Mouse (Mus musculus) MEL (cell line): ENCODE results near the gene Pcsk5.

ENCODE experiments used
- CHD2 ChIP-seq: IDR thresholded peaks from 2 replicates; pipeline ENCODE4 v1.6.1; 2011; ENCODE audit warnings: low read length, improper control_type of control experiment
- CTCF ChIP-seq, 3 experiments: IDR thresholded peaks in 2 of 3; conservative IDR thresholded peaks in 1 of 3; 2 replicates each; pipeline ENCODE4 v1.5.1; 2011 to 2012; ENCODE audit warnings: low read length in 3 of 3, low read depth in 2 of 3, mild to moderate bottlenecking in 2 of 3, improper control_type of control experiment in 1 of 3, inconsistent platforms in 1 of 3, mixed read lengths in 1 of 3, moderate library complexity in 1 of 3; ENCODE audit not compliant: control insufficient read depth in 1 of 3, insufficient read depth in 1 of 3, poor library complexity in 1 of 3, severe bottlenecking in 1 of 3
- E2F4 ChIP-seq: IDR thresholded peaks from 2 replicates; pipeline ENCODE4 v1.6.1; 2011; ENCODE audit warnings: low read depth, low read length, improper control_type of control experiment, borderline replicate concordance
- EP300 ChIP-seq, 2 experiments: IDR thresholded peaks; 2 replicates each; pipeline ENCODE4 v1.6.1; 2011; ENCODE audit warnings: improper control_type of control experiment in 2 of 2, low read length in 2 of 2, low read depth in 1 of 2, mild to moderate bottlenecking in 1 of 2
- GABPA ChIP-seq: IDR thresholded peaks from 2 replicates; pipeline ENCODE4 v1.6.1; 2012; ENCODE audit warnings: low read depth, mild to moderate bottlenecking, inconsistent platforms, low read length, improper control_type of control experiment, moderate library complexity
- GATA1 ChIP-seq: IDR thresholded peaks from 2 replicates; pipeline ENCODE4 v1.6.1; 2011; ENCODE audit warnings: low read depth, low read length, improper control_type of control experiment
- JUND ChIP-seq: IDR thresholded peaks from 2 replicates; pipeline ENCODE4 v1.6.1; 2011; ENCODE audit warnings: low read depth, mild to moderate bottlenecking, improper control_type of control experiment, low read length
- MAZ ChIP-seq: IDR thresholded peaks from 2 replicates; pipeline ENCODE4 v1.6.1; 2012; ENCODE audit warnings: low read depth, mild to moderate bottlenecking, inconsistent platforms, low read length, improper control_type of control experiment
- MXI1 ChIP-seq: IDR thresholded peaks from 2 replicates; pipeline ENCODE4 v1.6.1; 2011; ENCODE audit warnings: mild to moderate bottlenecking, low read depth, low read length, improper control_type of control experiment
- POLR2A ChIP-seq, 2 experiments: IDR thresholded peaks; 2 replicates each; pipeline ENCODE4 v1.6.1; 2011 to 2012; ENCODE audit warnings: low read length in 2 of 2, mild to moderate bottlenecking in 2 of 2, control low read depth in 1 of 2, improper control_type of control experiment in 1 of 2, low read depth in 1 of 2, moderate library complexity in 1 of 2; ENCODE audit not compliant: control insufficient read depth in 1 of 2, insufficient read depth in 1 of 2, poor library complexity in 1 of 2
- TCF12 ChIP-seq: IDR thresholded peaks from 2 replicates; pipeline ENCODE4 v1.6.1; 2014; ENCODE audit warnings: low read depth, mild to moderate bottlenecking, inconsistent platforms, low read length, improper control_type of control experiment, moderate library complexity
- USF1 ChIP-seq: IDR thresholded peaks from 2 replicates; pipeline ENCODE4 v1.6.1; 2014; ENCODE audit warnings: low read depth, mild to moderate bottlenecking, inconsistent platforms, low read length, improper control_type of control experiment, moderate library complexity
- ZKSCAN1 ChIP-seq: IDR thresholded peaks from 2 replicates; pipeline ENCODE4 v1.6.1; 2012; ENCODE audit warnings: low read depth, mild to moderate bottlenecking, inconsistent platforms, low read length, improper control_type of control experiment, moderate library complexity
- ZMIZ1 ChIP-seq: IDR thresholded peaks from 2 replicates; pipeline ENCODE4 v1.6.1; 2012; ENCODE audit warnings: low read depth, mild to moderate bottlenecking, inconsistent platforms, low read length, improper control_type of control experiment, moderate library complexity

GRCm38 (mm10) chr19:17765001-17765400 lies 72.4 kb downstream of the Pcsk5 start:
- TF ChIP-seq CTCF (IDR thresholded peaks at IDR 0.05 in 2 of 3, conservative IDR thresholded peaks at IDR 0.05 in 1 of 3; ENCODE audit: control insufficient read depth in 1 of 3, insufficient read depth in 1 of 3, low read depth in 2 of 3, low read length in 3 of 3, poor library complexity in 1 of 3, severe bottlenecking in 1 of 3) = no peak
- TF ChIP-seq POLR2A (IDR thresholded peaks at IDR 0.05; ENCODE audit: control insufficient read depth in 1 of 2, insufficient read depth in 1 of 2, low read depth in 1 of 2, low read length in 2 of 2, poor library complexity in 1 of 2) = no peak
- TF ChIP-seq CHD2 = no peak
- no peak for TF ChIP-seq USF1
- TF ChIP-seq MAZ = no peak
- TF ChIP-seq TCF12 = no peak
- no peak for TF ChIP-seq GATA1
- TF ChIP-seq ZKSCAN1 = no peak
- no peak for TF ChIP-seq MXI1
- no peak for TF ChIP-seq E2F4
- TF ChIP-seq EP300 (IDR thresholded peaks at IDR 0.05; ENCODE audit: low read depth in 1 of 2, low read length in 2 of 2) = no peak
- no peak for TF ChIP-seq GABPA
- no peak for TF ChIP-seq JUND
- no peak for TF ChIP-seq ZMIZ1
